Mouse (Mus musculus): ENCODE results near the gene Lamb1. TPM values are rescaled to one million over a fixed set of nuclear protein-coding genes. Genes with fewer than 3 reads are reported as not detected.

Lamb1 gene
- total and polyA plus RNA-seq, 3 experiments: under 0.01 TPM; not detected in 2

DNA sequence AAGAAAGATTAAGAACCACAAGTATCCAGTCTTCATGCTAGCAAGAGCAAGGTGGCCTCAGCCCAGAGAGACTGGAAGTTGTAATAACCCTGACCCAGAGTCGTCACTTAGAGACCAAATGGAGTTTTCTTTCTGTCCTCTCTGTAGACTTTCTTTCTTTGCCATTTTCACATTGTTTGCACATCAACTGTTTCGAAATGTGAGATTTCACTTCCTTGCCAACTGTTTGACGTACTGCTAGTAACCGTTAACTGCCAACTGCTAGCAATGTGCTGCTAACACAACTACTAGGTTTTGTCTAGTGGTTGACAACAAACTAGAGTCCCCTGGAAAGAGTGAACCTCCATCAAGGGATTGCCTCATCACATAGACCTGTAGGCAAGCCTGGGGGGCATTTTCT, 18.1 kb downstream of the Lamb1 start:
- H3K4me3 ChIP-seq (replicated peaks in 1 of 3; ENCODE audit: low read depth in 2 of 3, low read length in 2 of 3, poor library complexity in 1 of 3): no peak overlapping the region
- in situ Hi-C loops (cut with MboI; ENCODE audit: low pct_ligation_motif_present, low pct_unique_long_range_greater_than_20kb, low sequenced_read_pairs): no loop called here
- dilution Hi-C loops (cut with MboI; ENCODE audit: extremely low pct_ligation_motif_present, extremely low pct_unique_long_range_greater_than_20kb, low sequenced_read_pairs): no loop called here
- peaks cover 0 to 2% of the 10 kb centered on the region in 2 experiments; a peak in 1 of 4 replicates for H3K4me1 ChIP-seq (ENCODE audit: control insufficient read depth in 1 of 2, insufficient read depth in 2 of 2)
- no peak for DNase-seq (ENCODE audit: extremely low read depth)
- no peak overlapping the region for H3K4me2 ChIP-seq (ENCODE audit: insufficient read depth, low read depth, poor library complexity, severe bottlenecking)
- no peaks in the 10 kb centered on the region for H3K36me3 ChIP-seq (replicated peaks in 1 of 2; ENCODE audit: control insufficient read depth in 1 of 2, insufficient read depth in 1 of 2, low read length in 1 of 2)
- no peak for TF ChIP-seq JUN (IDR thresholded peaks at IDR 0.05; ENCODE audit: insufficient read depth, low read depth, low read length)
- TF ChIP-seq UBTF (IDR thresholded peaks at IDR 0.05; ENCODE audit: low read depth, low read length): no peak
- no peak for TF ChIP-seq ZKSCAN1 (IDR thresholded peaks at IDR 0.05; ENCODE audit: borderline replicate concordance, low read depth, low read length)
- no peak for TF ChIP-seq IRF4 (IDR thresholded peaks at IDR 0.05; ENCODE audit: low read depth, low read length)
- no peak for TF ChIP-seq BHLHE40 (IDR thresholded peaks at IDR 0.05; ENCODE audit: low read depth, low read length)
- no peak for TF ChIP-seq ZC3H11A (IDR thresholded peaks at IDR 0.05; ENCODE audit: low read depth, low read length)
- TF ChIP-seq MYC (IDR thresholded peaks at IDR 0.05; ENCODE audit: low read depth, low read length): no peak
- no peak for TF ChIP-seq ELF1 (IDR thresholded peaks at IDR 0.05; ENCODE audit: low read depth, low read length)
- no peak for TF ChIP-seq POLR2A (IDR thresholded peaks at IDR 0.05; ENCODE audit: low read depth, low read length)
- TF ChIP-seq ETS1 (conservative IDR thresholded peaks at IDR 0.05; ENCODE audit: low read depth, low read length): no peak
- TF ChIP-seq MXI1 (IDR thresholded peaks at IDR 0.05; ENCODE audit: low read depth, low read length): no peak
- TF ChIP-seq TBP (conservative IDR thresholded peaks at IDR 0.05; ENCODE audit: low read depth, low read length): no peak
- no peak for TF ChIP-seq CHD1 (IDR thresholded peaks at IDR 0.05; ENCODE audit: low read depth, low read length)
- no peak for TF ChIP-seq MEF2A (IDR thresholded peaks at IDR 0.05; ENCODE audit: borderline replicate concordance, low read depth, low read length)
- TF ChIP-seq SIN3A (IDR thresholded peaks at IDR 0.05; ENCODE audit: low read length): no peak
- no peak for TF ChIP-seq HCFC1 (IDR thresholded peaks at IDR 0.05; ENCODE audit: low read depth, low read length)
- TF ChIP-seq KAT2A (IDR thresholded peaks at IDR 0.05; ENCODE audit: insufficient replicate concordance, low read length): no peak
- no peak for TF ChIP-seq ZMIZ1 (IDR thresholded peaks at IDR 0.05; ENCODE audit: low read depth, low read length)
- no peak for TF ChIP-seq RCOR1 (conservative IDR thresholded peaks at IDR 0.05; ENCODE audit: low read depth, low read length)
- TF ChIP-seq MAZ (IDR thresholded peaks at IDR 0.05; ENCODE audit: low read depth, low read length): no peak
- H3K27ac ChIP-seq (ENCODE audit: insufficient read depth, low read depth): no peak overlapping the region
- no peaks in the 10 kb centered on the region for H3K27me3 ChIP-seq (replicated peaks)
- no peaks in the 10 kb centered on the region for H3K79me2 ChIP-seq (replicated peaks; ENCODE audit: control insufficient read depth, extremely low read depth, insufficient read depth, poor library complexity, severe bottlenecking)
- H3K9me3 ChIP-seq (replicated peaks; ENCODE audit: low read length): no peaks in the 10 kb centered on the region
- H3K9ac ChIP-seq (ENCODE audit: insufficient read depth, low read depth): no peak overlapping the region

DNA sequence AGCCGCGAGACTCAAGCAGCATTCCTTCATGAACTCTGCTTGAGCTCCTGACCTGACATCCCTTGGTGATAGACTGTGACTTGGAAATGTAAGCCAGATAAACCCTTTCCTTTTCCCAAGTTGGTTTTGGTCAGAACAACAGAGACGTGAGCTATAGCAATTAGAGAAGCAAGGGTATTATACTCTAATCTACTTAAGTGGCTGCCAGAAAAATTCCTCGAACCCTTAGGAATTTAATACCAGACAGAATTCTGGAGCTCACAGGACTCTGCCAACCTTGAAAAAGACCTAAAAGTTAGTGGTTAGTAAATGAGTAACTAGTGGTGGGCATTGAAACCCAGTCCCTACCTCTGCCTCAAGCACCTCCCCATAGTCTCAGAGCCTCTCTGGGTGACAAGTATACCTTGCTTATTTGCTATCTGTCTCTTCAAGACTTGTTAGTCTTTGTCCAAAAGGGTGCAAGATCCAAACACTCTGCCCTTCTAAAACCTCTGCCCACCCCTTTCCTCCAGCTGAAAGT, 18.6 kb downstream of the Lamb1 start:
- no peaks in the 10 kb centered on the region for H3K4me1 ChIP-seq (ENCODE audit: control insufficient read depth in 1 of 2, insufficient read depth in 2 of 2)
- H3K4me3 ChIP-seq (replicated peaks in 1 of 3; ENCODE audit: low read depth in 2 of 3, low read length in 2 of 3, poor library complexity in 1 of 3): no peak overlapping the region
- H3K9me3 ChIP-seq (replicated peaks; ENCODE audit: low read length): no peaks in the 10 kb centered on the region
- H3K4me2 ChIP-seq (ENCODE audit: insufficient read depth, low read depth, poor library complexity, severe bottlenecking): no peak overlapping the region
- no peak overlapping the region for H3K27ac ChIP-seq (ENCODE audit: insufficient read depth, low read depth)
- no peak for DNase-seq (ENCODE audit: extremely low read depth)
- TF ChIP-seq ZMIZ1 (IDR thresholded peaks at IDR 0.05; ENCODE audit: low read depth, low read length) (no peak), MAX (IDR thresholded peaks at IDR 0.05; ENCODE audit: low read length) (no peak), POLR2A (IDR thresholded peaks at IDR 0.05; ENCODE audit: low read depth, low read length) (no peak), RAD21 (IDR thresholded peaks at IDR 0.05; ENCODE audit: low read depth, low read length) (no peak), ZKSCAN1 (IDR thresholded peaks at IDR 0.05; ENCODE audit: borderline replicate concordance, low read depth, low read length) (no peak), ELF1 (IDR thresholded peaks at IDR 0.05; ENCODE audit: low read depth, low read length) (no peak), NELFE (IDR thresholded peaks at IDR 0.05; ENCODE audit: low read depth, low read length) (no peak), CTCF (conservative IDR thresholded peaks at IDR 0.05 in 1 of 2, IDR thresholded peaks at IDR 0.05 in 1 of 2; ENCODE audit: low read depth in 2 of 2, low read length in 2 of 2) (no peak), USF1 (IDR thresholded peaks at IDR 0.05; ENCODE audit: low read depth, low read length) (no peak)
- in situ Hi-C loops (cut with MboI; ENCODE audit: low pct_ligation_motif_present, low pct_unique_long_range_greater_than_20kb, low sequenced_read_pairs): no loop called here
- H3K79me2 ChIP-seq (replicated peaks; ENCODE audit: control insufficient read depth, extremely low read depth, insufficient read depth, poor library complexity, severe bottlenecking): no peaks in the 10 kb centered on the region
- dilution Hi-C loops (cut with MboI; ENCODE audit: extremely low pct_ligation_motif_present, extremely low pct_unique_long_range_greater_than_20kb, low sequenced_read_pairs): no loop called here
- no peak overlapping the region for H3K9ac ChIP-seq (ENCODE audit: insufficient read depth, low read depth)
- no peaks in the 10 kb centered on the region for H3K36me3 ChIP-seq (replicated peaks in 1 of 2; ENCODE audit: control insufficient read depth in 1 of 2, insufficient read depth in 1 of 2, low read length in 1 of 2)
- H3K27me3 ChIP-seq (replicated peaks): no peaks in the 10 kb centered on the region
